Mouse (Mus musculus) CH12.LX (cell line): Measurements from ENCODE around the gene Socs1.

Source experiments
- PAX5 ChIP-seq: IDR thresholded peaks from 2 replicates; pipeline ENCODE4 v1.6.1; 2012; ENCODE audit warnings: low read length, inconsistent platforms, mixed read lengths
- POLR2A ChIP-seq: IDR thresholded peaks from 2 replicates; pipeline ENCODE4 v1.6.1; 2011; ENCODE audit warnings: low read depth, mild to moderate bottlenecking, improper control_type of control experiment, low read length

DNA sequence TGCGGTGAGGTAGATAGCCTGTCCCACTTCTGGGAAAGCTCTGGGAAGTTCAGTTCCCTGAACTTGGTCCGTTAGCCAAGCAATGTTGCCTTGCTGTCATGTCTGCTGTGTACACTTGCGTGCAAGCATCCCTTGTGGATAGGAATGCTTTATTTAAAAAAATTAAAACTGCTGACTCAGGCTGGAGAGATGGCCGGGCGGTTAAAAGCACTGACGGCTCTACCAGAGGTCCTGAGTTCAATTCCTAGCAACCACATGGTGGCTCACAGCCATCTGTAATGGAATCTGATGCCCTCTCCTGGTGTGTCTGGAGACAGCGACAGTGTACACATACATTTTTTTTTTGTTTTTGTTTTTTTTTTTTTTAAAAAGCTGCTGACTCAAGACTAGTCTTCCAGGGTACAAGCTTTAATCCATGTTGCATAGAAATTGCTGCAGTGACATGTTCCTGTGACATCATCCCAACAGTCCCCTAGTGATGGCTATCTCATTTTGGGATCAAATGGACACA, 2.3 kb upstream of the Socs1 start:
- TF ChIP-seq PAX5 (no peak), POLR2A (no peak)
